Mouse (Mus musculus): ENCODE measurements around the gene Tmem245. TPM values are rescaled to one million over a fixed set of nuclear protein-coding genes. Genes with fewer than 3 reads are reported as not detected.

Gene Tmem245
- polyA plus RNA-seq, 1 experiment from 2014 or later: 10.8 TPM

GRCm38 (mm10) chr4:56837661-56838060 is 109.6 kb downstream of the Tmem245 start:
- Histone ChIP-seq H3K36me3 (peaks cover 59% of the 10 kb centered on the region), H3K9me3 (replicated peaks) (no peaks in the 10 kb centered on the region), H3K27me3 (replicated peaks) (no peaks in the 10 kb centered on the region), H3K4me1 (no peaks in the 10 kb centered on the region), H3K27ac (replicated peaks) (no peak overlapping the region), H3K4me2 (no peak overlapping the region), H3K4me3 (replicated peaks) (no peak overlapping the region), H3K9ac (replicated peaks) (no peak overlapping the region)
- no peak for ATAC-seq (ENCODE audit: low FRiP score)
- WGBS: 83% methylated on average over 6 of the region's 6 CpGs

GRCm38 (mm10) chr4:56831998-56832397 is 115.2 kb downstream of the Tmem245 start:
- H3K4me2 ChIP-seq: no peak overlapping the region
- H3K4me3 ChIP-seq (replicated peaks): no peak overlapping the region
- H3K4me1 ChIP-seq: 0 out of 2 replicates have a peak, but pooled peaks cover 5% of the 10 kb centered on the region
- no peaks in the 10 kb centered on the region for H3K27me3 ChIP-seq (replicated peaks)
- no peaks in the 10 kb centered on the region for H3K9me3 ChIP-seq (replicated peaks)
- no peak overlapping the region for H3K27ac ChIP-seq (replicated peaks)
- no peak overlapping the region for H3K9ac ChIP-seq (replicated peaks)
- WGBS: 91% methylated on average over 7 of the region's 7 CpGs
- peaks cover 62% of the 10 kb centered on the region for H3K36me3 ChIP-seq
- ATAC-seq (ENCODE audit: low FRiP score): no peak

- WGBS: 69% methylated on average over 13 of the region's 13 CpGs
Observed at GRCm38 (mm10) chr4:56831013-56831609, 116.1 kb downstream of the Tmem245 start.

GRCm38 (mm10) chr4:56829511-56829921 is 117.7 kb downstream of the Tmem245 start:
- Histone ChIP-seq H3K4me2 (no peak overlapping the region), H3K4me1 (0 out of 2 replicates have a peak, but pooled peaks cover 5% of the 10 kb centered on the region), H3K9ac (replicated peaks) (no peak overlapping the region), H3K27ac (replicated peaks) (0 out of 2 replicates have a peak overlapping the region, but pooled peaks have one; percentile 11), H3K4me3 (replicated peaks) (no peak overlapping the region), H3K36me3 (peaks cover 57% of the 10 kb centered on the region), H3K27me3 (replicated peaks) (no peaks in the 10 kb centered on the region), H3K9me3 (replicated peaks) (no peaks in the 10 kb centered on the region)
- peak; percentile 45; the same call in 1 of the 2 replicates for ATAC-seq (ENCODE audit: low FRiP score)
- 43% methylated on average over 7 of the region's 7 CpGs for WGBS

More at GRCm38 (mm10) chr4:56831013-56831609, 116.1 kb downstream of the Tmem245 start:
- Histone ChIP-seq H3K27me3 (replicated peaks) (no peaks in the 10 kb centered on the region), H3K9ac (replicated peaks) (no peak overlapping the region), H3K27ac (replicated peaks) (no peak overlapping the region), H3K36me3 (peaks cover 63% of the 10 kb centered on the region), H3K4me1 (0 out of 2 replicates have a peak, but pooled peaks cover 5% of the 10 kb centered on the region), H3K9me3 (replicated peaks) (no peaks in the 10 kb centered on the region), H3K4me2 (no peak overlapping the region), H3K4me3 (replicated peaks) (no peak overlapping the region)
- no peak for ATAC-seq (ENCODE audit: low FRiP score)

- Histone ChIP-seq H3K27ac (replicated peaks) (no peak overlapping the region), H3K4me1 (0 out of 2 replicates have a peak, but pooled peaks cover 5% of the 10 kb centered on the region), H3K9me3 (replicated peaks) (no peaks in the 10 kb centered on the region), H3K4me3 (replicated peaks) (no peak overlapping the region), H3K4me2 (no peak overlapping the region), H3K36me3 (peaks cover 57% of the 10 kb centered on the region), H3K27me3 (replicated peaks) (no peaks in the 10 kb centered on the region), H3K9ac (replicated peaks) (no peak overlapping the region)
- 83% methylated on average over 3 of the region's 3 CpGs for WGBS
- ATAC-seq (ENCODE audit: low FRiP score): no peak
Observed at GRCm38 (mm10) chr4:56828932-56829331, 118.3 kb downstream of the Tmem245 start.

- Histone ChIP-seq H3K27me3 (replicated peaks) (no peaks in the 10 kb centered on the region), H3K4me1 (no peaks in the 10 kb centered on the region), H3K27ac (replicated peaks) (no peak overlapping the region), H3K9ac (replicated peaks) (no peak overlapping the region), H3K36me3 (peaks cover 40% of the 10 kb centered on the region), H3K4me3 (replicated peaks) (no peak overlapping the region), H3K9me3 (replicated peaks) (no peaks in the 10 kb centered on the region), H3K4me2 (no peak overlapping the region)
- no peak for ATAC-seq (ENCODE audit: low FRiP score)
- 95% methylated on average over 9 of the region's 9 CpGs for WGBS
Observed at GRCm38 (mm10) chr4:56824231-56824630, 123.0 kb downstream of the Tmem245 start.

- Histone ChIP-seq H3K4me3 (replicated peaks) (no peak overlapping the region), H3K9ac (replicated peaks) (no peak overlapping the region), H3K4me2 (no peak overlapping the region), H3K36me3 (peaks cover 31% of the 10 kb centered on the region), H3K27ac (replicated peaks) (no peak overlapping the region), H3K27me3 (replicated peaks) (no peaks in the 10 kb centered on the region), H3K4me1 (no peaks in the 10 kb centered on the region), H3K9me3 (replicated peaks) (no peaks in the 10 kb centered on the region)
- no peak for ATAC-seq (ENCODE audit: low FRiP score)
Observed at GRCm38 (mm10) chr4:56820017-56820550, 127.2 kb downstream of the Tmem245 start.

MicroRNA genes within 50 kb of the gene (microRNA counts, 519-probe panel; counts per million panel counts)
- microRNA mmu-miR-32: 2,903 counts per million, percentile 69 among the panel's probes with 10 or more counts

Small RNA genes lying within 50 kb of the gene (microRNA-seq; reads per million reads assigned to microRNA genes)
- gene Mir32: 84.1 reads per million, percentile 50 among the genes with 10 or more reads in this experiment

Other genes with a start within 250 kb of the Tmem245 start
- not detected in 2 replicates for gene Gm26657, start 207.4 kb downstream of the Tmem245 start, polyA plus RNA-seq (2015; fragmentation: Nextera tagmentation; extraction: Ambion mirVana)
- gene Actl7b, start 206.0 kb downstream of the Tmem245 start, polyA plus RNA-seq (2015; fragmentation: Nextera tagmentation; extraction: Ambion mirVana): not detected in 2 replicates
- gene Actl7a, start 204.0 kb downstream of the Tmem245 start, polyA plus RNA-seq (2015; fragmentation: Nextera tagmentation; extraction: Ambion mirVana): not detected in 2 replicates
- gene Elp1, start 145.1 kb downstream of the Tmem245 start, polyA plus RNA-seq (2015; fragmentation: Nextera tagmentation; extraction: Ambion mirVana): 57.4 and 60.4 TPM in 2 replicates
- gene Fam206a, start 145.1 kb downstream of the Tmem245 start, polyA plus RNA-seq (2015; fragmentation: Nextera tagmentation; extraction: Ambion mirVana): 13.3 and 16.5 TPM in 2 replicates
- gene Ctnnal1, start 82.2 kb downstream of the Tmem245 start, polyA plus RNA-seq (2015; fragmentation: Nextera tagmentation; extraction: Ambion mirVana): 16.0 and 17.1 TPM in 2 replicates
- gene Frrs1l, start 43.0 kb upstream of the Tmem245 start, polyA plus RNA-seq (2015; fragmentation: Nextera tagmentation; extraction: Ambion mirVana): 21.8 and 26.1 TPM in 2 replicates
- 4.5 and 6.5 TPM in 2 replicates for gene Epb41l4b, start 196.0 kb upstream of the Tmem245 start, polyA plus RNA-seq (2015; fragmentation: Nextera tagmentation; extraction: Ambion mirVana)

All from neural tube, embryonic 15.5 days (tissue).